Mouse (Mus musculus) urinary bladder, postnatal 36 days (tissue): Measurements from ENCODE around the gene Zdhhc22.

Experiments
- DNase-seq, 2 experiments: peaks; one replicate each; pipeline ENCODE4 v3.0.0; 2022; ENCODE audit warnings: low spot score in 2 of 2, mixed read lengths in 1 of 2

Gene Zdhhc22

GRCm38 (mm10) chr12:86989890-86990754 lies at the start of gene Zdhhc22:
Gene Zdhhc22, minus strand, starts transcription at chr12:86990430.
- DNase-seq: no peak

DNA sequence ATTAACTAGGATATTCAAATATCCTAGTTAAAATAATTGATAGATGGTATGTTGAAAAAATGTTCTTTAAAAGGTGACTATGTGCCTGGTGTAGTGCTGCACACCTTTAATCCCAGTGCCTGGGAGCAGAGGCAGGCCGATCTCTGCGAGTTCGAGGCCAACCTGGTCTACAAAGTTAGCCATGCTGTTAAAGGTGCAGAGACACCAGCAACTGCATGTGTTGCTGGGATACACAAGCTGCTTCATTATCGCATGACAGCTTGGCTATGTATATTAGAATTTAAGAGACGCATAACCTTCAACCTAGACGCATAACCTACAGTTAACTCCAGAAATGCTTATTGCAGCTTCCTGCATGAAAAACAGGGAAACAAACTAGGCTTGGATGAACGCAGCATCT lies 46.4 kb upstream of the Zdhhc22 start:
- DNase-seq: no peak

DNA sequence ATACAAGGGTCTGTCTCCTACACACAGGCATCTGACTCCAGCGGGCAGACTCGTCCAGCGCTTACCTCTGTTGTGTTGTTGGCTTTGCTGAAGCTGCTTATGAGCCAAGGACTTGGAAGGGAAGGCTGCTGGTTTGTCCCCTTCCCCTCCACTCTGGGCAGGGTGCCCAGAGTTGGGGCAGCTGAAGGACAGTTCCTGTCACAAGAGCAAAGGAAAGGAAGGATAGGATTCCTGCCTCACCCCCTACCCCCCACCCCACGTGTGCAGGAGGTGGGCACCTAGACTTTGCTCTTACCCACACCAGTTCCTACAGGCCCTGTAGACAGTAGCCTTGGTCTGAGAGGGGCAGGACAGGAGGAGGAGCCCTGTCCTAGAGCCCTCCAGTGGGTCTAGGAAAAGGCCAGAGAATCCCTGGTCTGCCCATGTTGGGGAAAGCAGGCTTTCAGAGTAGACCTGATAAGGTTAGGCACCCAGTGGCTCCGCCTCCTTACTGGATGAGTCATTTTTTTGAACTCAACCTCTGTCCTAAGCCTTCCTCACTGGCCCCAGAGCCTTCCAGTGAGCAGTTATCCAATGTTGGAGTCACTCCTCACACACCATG lies 41.0 kb upstream of the Zdhhc22 start:
- DNase-seq: no peak

DNA sequence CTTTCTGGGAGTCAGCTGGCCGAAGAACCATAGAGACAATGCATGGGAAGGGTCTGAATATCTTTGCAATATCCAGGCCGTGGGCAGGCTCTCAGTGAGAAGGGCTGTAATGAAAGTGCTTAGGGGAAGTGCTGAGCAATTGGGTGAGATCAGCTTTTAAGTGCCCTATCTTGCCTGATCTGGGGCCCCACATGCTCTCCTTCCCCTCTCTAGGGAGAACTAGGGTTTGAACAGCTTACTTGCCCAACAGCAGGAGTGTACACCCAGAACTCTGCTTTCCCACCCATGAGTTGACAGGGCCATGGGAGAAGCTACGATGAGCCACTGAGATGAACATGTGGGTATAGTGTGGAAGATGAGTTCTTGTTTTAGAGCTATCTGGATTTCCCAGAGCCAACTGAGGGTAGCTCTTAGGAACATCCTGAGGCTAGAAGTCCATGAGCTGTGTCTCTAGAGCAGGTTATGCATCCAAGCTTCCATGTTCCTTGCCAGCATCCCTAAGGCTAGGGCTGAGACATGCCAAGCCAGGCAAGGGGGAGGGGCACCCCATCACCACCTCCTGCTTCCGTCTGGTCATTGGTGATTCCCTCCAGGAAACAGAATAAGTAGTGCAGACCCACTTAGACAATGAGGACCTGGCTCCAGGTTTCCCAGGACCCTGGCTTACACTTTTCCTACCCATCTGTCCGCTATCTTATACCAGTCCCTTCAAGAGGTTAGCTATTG lies 39.2 kb upstream of the Zdhhc22 start:
- no peak for DNase-seq

DNA sequence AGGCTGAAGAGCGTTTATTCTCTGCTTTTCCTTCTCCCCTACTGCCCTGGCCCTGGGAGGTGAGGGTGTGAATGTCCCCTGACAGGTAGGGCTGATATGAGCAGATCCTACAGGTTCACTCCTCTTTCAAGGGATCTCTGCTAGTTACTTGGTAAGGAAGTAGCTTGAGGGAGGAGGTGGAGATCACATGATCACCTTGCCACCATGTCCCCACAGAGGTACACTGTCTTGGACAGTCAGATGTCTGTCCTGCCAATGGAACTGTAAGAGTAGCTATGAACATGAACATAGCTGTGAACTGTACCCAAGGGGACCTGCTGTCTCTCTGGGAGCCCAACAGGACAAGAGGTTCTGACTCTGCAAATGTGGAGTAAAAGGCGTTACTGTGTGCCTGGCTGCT lies 37.8 kb upstream of the Zdhhc22 start:
- no peak for DNase-seq

DNA sequence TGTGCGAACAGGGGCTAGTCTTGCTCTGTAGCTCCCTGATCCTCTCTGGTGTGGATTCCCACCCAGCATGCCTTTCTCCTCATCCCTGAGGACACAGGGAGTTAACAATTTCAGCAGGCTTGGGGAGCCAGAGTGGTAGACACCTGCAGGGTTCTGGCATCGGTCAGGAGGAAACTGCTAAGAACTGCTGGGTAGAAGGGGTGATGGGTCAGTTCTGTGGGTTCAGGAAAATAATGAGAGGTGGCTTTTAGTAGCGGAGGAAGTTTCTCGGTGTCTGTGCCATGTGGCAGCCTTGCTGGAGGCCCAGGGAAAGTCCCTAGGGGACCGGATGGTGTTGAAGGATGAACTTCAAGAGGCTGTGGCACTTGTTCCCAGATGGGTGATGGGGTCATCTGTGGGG lies 37.2 kb upstream of the Zdhhc22 start:
- DNase-seq: no peak

GRCm38 (mm10) chr12:87026871-87027240 lies 36.6 kb upstream of the Zdhhc22 start:
- no peak for DNase-seq

GRCm38 (mm10) chr12:87026109-87026870 lies 36.1 kb upstream of the Zdhhc22 start:
- DNase-seq: no peak

DNA sequence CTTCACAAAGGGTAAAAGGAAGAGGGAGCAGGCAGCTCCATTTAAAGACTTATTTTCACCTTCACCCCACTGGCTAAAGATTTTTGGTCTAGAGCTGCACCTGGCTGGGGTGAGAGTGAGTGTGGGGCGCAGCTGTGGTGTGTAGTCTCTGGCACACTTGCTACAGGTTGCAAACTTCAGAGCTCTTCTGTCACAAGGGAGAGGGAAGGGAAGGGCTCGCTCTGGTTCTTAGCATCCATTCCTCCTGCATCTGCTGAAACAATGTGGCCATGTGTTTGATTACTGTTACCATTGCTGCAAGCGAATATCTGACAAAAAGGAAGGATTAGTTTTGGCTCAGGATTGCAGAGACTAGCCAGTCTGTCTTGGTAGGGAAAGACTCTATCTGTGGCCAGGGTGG lies 33.2 kb upstream of the Zdhhc22 start:
- DNase-seq: no peak

DNA sequence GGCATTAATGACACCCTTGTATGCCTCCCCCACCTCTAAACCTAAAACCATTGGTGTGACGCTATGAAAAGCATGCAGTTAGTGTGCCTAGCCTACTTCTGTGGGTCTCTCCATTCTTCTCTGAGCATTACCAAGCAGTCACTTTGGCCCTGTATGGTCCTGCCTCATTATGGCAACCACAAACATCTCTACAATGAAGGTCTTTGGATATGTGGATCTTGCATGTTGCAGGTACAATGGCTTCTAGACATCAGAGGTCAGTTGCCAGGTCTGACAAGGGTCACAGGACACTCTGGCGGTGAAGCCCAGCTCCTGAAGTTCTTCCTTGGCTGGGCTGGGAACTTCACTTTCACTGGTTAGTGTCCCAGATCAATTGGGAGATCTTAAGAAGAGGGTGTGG lies 31.8 kb upstream of the Zdhhc22 start:
- no peak for DNase-seq

DNA sequence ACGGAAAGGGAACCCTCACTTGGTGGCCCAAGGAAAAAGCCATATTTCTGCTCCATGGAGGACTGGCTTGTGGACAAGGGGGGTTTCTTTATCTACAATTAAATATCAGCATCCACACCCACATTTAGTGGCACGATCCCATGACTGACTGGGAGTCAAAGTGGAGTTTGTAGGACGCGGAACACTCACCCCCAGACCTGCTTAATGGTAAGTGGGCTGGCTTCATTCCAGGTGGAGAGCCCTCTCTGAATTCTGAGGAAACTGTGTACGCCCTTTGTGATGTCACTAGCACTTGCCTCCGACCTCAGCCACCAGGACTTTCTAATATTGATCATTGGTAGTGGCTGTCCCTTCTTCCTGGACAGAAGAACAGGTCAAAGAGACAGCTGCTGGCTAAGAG lies 30.8 kb upstream of the Zdhhc22 start, which contains the start of gene Tmem63c:
Gene Tmem63c, plus strand, starts transcription at position 301 of the 400 bp plus-strand sequence.
- no peak for DNase-seq

DNA sequence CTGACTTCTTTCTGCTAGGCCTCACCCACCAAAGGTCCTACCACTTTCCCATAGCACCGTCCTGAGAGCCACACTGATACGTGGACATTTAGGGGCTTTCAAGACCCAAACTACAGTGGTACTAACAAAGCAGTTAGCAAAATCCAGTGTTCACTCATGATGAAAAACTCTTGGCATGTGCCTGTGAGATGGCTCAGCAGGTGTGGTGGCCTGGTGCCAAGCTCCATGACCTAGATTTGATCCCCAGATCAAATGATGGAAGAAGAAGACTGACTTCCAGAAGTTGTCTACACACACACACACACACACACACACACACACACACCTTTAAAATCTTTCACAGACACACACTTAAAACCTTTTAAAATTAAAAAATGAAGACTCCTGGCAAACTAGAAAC lies 28.5 kb upstream of the Zdhhc22 start:
- DNase-seq: no peak

GRCm38 (mm10) chr12:87017041-87017440 lies 26.8 kb upstream of the Zdhhc22 start:
- no peak for DNase-seq

GRCm38 (mm10) chr12:87004596-87004995 lies 14.4 kb upstream of the Zdhhc22 start:
- DNase-seq: no peak

GRCm38 (mm10) chr12:87003606-87004005 lies 13.4 kb upstream of the Zdhhc22 start:
- DNase-seq: no peak

DNA sequence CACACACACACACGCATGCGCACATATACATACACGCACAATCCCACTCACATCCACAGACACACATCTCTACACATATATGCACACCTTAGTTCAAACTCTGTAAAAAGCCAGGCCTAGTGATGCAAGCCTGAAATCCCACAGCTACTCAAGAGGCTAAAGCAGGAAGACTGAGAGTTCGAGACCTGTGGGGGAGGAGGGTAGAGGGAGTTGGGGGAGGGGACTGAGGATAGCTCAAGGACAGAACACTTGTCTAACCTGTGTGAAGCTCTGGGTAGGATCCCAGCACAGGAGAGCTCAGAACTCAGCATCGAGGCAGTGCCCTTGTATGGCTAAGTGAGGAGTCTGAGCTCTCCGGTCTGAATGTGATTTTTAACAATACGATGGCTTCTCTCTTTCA lies 12.6 kb upstream of the Zdhhc22 start:
- no peak for DNase-seq

DNA sequence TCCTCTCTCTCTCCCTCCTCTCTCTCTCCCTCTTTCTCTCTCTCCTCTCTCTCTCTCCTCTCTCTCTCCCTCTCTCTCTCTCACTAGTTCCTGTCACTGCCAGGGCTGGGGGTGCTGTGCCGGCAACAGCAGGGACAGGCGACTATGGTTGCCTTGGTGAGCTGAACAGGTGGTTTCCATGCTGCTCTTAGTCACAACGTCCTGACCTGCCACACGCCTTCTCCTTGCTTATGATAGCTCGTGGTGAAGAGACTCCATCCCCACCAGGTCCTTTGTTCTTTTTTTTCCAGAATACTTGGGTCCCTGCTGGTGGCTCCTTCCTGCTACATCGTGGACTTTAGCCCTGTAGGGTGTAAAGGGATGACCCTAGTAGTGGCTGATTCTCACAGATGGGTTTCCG lies 12.0 kb upstream of the Zdhhc22 start:
- no peak for DNase-seq

DNA sequence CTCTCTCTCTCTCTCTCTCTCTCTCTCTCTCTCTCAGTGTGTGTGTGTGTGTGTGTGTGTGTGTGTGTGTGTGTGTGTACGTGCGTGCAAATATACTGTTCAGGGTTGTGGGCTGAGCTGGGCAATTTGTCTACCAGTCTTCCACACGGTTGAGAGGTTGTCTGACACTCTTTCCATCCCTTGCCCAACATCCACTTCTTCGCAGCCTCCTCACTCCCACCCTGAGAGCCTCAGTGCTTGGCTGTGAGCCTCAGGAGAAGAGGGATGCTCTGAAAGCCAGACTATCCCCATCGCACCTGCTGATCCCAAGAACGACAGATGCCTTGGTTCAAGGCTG lies 10.6 kb upstream of the Zdhhc22 start:
- no peak for DNase-seq

GRCm38 (mm10) chr12:87000151-87000839 lies 10.1 kb upstream of the Zdhhc22 start:
- no peak for DNase-seq

- DNase-seq: no peak
Measured at GRCm38 (mm10) chr12:86999283-86999820, 9.1 kb upstream of the Zdhhc22 start.

- DNase-seq: no peak
Measured at GRCm38 (mm10) chr12:86998699-86999098, 8.5 kb upstream of the Zdhhc22 start.
